Mouse (Mus musculus) kidney, postnatal 36 days (tissue): ENCODE results near the gene Nell2.
"Not testable (repeated sequence)": the region's sequence is repeated elsewhere in the genome, so short reads cannot be mapped to it uniquely, and the experiment has no call there.

Experiments used
- DNase-seq, 2 experiments: peaks; one replicate each; pipeline ENCODE4 v3.0.0; 2021 to 2022; ENCODE audit warnings: mixed read lengths in 2 of 2

The Nell2 gene

DNA sequence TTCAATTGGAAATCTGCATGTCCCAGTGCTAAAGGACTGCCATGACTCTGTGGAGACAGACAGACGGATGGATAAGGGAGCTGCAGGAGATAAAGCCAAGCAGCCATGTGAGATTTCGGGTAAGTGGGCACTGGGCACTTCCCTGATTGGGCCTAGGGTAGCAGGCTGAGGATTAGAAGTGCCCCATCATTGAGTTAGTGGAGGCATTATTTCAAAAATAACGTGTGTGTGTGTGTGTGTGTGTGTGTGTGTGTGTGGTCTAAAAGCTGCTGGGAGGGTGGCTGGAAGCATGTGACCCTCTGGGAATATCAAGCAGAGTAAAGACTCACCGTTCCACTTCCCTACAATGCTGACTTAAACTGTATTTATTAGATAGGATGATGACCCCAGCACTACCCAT, 195.1 kb downstream of the Nell2 start:
- no peak for DNase-seq

DNA sequence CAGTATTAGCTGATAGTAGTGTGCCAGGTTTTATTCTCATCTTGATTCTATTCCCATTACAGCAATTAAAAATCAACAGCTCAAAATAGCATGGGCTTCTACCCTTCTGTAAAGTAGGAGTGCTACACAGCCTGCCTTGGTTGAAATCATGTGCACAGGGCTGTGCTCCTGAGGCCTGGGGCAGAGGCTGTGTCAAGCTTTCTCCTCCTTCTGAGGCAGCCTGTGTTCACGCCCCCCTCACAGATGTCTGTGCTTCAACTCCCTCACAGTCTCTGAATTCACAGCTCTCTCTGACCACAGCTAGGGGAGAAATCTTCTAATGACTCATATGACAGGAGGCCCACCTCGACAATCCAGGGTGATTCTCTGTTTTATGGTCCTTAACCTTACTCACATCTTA, 197.4 kb downstream of the Nell2 start:
- no peak for DNase-seq

DNA sequence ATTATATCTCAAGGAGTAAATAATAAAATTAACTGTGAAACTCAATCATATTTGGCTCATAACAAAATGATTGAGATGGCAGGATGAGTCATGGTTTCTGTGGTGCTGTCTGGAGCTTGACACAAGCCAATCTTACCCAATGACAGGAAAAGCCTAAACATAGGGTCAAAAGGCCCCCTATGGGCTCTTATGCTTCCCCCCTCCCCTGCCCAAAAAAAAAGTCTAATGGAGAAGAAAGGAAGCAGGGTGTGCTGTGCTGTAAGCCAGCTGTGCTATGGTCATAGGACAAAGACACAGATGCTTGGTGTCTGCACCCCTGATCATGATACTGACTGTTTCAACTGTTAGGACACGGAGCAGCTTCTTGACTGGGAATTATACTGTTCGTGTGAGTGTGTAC, 205.6 kb downstream of the Nell2 start:
- no peak for DNase-seq

DNA sequence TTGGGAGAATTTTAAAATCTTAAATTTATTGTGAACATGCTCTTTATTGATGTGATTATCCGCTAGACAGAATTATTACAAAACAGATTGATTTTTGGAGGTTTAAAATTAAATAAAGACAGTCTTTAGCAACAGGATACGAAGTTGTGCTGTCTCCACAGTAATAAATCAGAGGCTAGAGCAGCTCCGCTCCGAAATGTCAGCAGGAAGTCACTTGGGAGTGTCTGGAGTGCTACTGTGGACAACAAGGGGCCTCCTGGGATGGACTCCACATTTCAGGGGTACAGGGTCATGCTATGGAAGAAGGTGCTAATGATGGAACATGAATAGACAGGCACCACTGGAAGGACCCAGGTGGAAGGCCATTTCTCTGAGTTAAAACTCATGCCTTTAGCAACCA, 211.7 kb downstream of the Nell2 start:
- no peak for DNase-seq

DNA sequence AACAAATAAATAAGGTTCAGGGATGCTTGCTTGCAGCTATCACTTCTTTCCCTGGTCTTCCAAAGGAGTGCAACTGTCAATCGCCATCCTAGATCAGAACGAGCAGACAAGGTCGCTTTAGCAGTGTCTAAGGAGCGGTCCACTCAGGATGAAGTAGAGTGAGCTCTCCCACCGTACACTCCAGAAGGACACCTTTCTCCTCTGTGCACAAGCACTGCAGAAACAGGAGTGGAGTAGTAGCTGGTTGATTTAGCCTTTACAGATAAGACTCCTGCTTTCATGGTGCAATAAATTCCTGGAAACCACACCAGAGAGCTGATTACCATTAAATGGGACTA, 213.6 kb downstream of the Nell2 start:
- DNase-seq: no peak

DNA sequence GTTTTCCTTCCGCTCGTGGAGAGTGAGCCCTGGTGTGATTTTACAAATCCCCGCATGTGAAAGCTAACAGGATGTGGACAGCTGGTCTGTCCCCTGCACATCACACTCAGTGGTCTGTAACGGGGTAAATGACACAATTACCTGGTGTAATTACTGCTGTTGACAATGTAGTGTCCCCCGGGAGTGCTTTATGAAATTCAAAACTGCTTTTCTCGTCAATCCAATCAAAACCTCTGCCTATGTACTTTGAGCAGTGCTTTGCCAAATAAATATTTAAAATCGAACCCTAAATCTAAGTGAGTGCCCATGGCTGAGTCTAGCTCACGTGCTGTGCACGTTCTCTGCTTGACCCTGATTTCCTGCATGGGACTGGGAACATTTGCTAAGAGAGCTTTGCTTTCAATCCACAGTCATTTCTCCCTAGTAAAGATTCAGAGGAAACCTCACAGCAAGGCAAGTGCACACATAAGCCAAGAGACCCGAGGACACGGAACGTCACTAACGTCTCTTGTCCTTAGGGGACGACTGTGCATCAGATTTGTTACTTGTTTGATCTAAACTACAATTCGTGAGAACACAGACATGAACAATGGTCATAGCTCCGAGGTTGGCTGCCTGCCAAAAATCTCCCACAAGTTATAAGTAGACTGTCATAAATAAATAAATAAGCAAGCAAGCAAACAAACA, 214.1 kb downstream of the Nell2 start:
- DNase-seq: peak in 1 of 2 experiments; percentile 19

DNA sequence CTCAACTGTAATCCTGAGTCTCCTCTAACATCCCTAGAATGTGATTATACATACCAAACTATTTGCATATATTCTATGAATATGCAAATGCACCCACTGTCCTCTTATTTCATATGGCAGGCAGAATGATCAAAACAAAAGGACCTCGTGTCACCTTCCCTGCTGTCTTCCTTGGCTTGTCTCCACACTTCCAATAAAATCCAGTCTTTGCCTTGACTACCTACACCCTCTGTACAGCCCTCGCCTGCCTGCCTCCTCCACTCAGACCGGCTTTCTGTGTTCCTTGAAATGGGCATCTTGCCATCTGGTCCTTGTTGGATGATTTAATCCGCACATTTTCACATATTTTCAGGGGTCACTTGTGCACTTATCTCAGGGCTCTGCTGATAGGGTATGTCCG, 215.1 kb downstream of the Nell2 start:
- no peak for DNase-seq

DNA sequence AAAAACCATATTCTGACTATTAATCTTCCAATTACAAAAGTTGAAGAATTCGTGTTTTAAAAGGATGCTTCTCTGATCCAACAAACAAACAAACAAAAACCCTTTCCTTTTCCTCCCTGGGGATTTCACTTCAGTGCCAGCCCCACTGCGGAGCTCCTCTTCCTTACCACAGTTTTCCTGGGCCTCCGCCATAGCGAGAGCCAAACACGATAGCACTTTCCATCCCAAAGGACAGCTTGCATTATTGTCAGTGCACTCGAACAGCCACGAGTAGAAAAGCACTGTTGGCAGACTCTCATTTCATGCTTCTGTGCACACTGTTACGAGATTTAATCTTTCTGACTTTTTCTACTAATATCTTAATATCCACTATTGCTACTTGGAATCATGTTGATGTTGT, 224.3 kb downstream of the Nell2 start:
- DNase-seq: no peak

DNA sequence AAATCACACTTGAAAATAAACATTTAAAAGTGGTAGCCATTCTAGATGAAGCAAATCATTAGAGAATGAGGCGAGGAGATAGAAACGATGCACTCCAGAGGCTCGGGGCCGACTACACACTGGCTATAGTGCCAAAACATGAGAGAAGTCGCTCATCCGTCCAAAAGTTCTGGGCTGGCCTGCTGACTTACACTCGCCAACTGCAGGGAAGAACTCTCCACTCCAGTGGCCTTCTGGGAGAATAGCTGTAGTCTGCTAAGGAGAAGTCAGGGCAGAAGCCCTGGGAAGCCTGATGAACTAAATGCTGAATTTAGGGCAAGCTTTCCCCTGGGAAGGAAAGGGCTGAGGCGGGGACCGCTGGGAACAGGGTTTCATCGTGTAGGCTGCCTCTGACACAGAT, 231.8 kb downstream of the Nell2 start:
- DNase-seq: no peak

DNA sequence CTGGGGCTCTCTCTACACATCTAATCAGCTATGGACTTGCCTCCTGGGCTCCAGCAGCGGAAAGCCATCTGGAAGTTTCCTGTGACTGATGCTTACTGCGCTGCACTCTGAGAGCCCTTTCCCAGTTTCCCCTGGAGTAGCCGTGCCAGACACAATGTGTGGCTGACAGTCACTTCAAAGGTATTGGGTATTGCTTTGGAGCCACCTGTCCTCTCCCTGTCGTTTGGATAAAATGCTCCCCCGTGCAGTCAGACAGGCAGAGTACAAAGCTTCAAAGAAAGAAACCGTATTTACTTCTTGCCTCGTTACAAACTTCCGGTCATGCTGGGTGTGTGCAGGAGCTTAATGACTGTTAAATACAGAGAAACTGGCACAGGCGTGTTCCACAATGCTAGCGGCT, 239.3 kb downstream of the Nell2 start:
- no peak for DNase-seq

DNA sequence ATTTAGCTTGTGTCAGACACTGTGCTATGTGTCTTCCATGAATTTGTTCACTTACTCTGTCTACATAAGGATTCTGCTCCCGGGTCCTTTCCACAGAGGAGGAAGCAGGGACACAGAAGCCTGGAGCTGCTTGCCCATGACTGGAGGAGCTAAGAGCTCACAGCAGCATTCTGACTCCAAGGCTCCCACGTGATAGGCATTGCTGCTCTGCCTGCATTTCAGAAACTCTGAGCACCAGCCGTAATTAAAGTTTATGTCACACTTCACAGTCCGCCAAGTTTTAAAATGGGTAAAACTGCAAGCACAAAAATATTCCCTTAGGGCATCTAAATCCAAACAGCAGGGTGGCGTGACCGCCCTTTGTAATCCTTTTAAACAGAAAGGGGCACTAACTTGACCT, 243.2 kb downstream of the Nell2 start:
- peak; percentile 5 to 10 for DNase-seq

DNA sequence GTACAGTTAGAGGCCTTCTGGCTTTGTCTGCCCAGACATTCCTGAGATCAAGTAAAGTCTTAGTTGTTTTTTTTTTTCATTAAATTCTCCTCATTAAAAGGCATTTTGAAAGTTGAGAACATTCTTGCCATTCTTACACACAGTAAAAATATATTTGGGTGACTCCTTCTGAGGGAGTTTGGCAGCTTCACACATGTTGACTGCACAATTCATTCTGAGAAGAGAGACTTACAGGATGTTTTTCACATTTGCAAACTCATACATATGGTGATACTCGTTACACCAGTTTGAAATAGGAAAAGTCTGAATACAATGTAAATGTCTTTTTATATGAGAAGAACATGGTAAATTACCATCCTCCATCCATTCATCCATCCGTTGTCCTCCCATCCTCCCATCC, 247.4 kb downstream of the Nell2 start:
- DNase-seq: no peak

DNA sequence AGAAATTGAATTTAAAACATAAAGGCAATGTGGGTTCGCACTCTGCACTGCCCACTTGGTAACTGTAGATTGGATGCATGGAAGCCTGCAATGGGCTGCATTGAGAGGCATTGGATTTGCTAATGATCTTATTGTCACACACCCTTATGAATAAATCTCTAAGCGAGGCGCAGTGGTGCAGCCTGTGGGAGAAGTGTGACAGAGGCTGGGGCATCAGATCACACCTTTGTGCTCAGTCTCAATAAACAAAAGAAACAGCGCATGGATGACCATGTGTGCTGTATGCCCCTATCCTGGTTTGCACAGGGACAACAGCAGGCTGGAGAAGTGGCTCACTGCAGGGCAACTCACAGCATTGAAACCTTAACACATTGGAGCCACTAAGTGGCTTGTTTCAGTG, 250.4 kb downstream of the Nell2 start:
- no peak for DNase-seq

DNA sequence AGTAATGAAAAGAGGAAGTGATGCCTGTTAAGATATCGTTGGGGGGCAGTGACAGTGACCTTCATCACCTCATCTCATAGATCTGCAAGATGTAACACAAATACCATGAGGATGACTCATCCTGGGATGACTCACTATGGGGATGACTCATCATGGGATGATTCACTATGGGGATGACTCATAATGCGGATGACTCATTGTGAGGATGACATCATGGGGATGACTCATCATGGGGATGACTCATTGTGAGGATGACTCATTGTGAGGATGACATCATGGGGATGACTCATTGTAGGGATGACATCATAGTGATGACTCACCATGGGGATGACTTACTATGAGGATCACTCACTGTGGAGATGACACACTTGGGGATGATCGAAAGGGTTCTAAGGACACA, 251.8 kb downstream of the Nell2 start:
- DNase-seq: no peak

DNA sequence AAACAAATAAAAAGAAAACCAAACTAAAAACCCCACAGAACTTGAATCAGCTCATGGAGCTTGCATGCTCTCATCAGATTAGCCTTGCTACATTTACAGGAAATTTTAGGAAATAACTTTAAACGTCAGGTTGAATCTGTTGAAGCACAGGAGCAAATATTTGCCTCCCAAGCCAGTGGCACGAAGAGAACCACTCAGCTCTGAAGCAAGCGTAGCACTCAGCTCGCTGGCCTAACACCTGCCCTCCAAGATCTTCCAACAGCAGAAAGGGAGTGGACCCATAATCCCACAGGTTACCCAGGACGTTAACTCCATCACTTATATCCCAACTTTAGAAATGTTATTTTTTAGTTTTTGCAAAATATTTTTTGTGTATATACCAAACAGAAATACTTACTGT, 252.8 kb downstream of the Nell2 start:
- DNase-seq: no peak

DNA sequence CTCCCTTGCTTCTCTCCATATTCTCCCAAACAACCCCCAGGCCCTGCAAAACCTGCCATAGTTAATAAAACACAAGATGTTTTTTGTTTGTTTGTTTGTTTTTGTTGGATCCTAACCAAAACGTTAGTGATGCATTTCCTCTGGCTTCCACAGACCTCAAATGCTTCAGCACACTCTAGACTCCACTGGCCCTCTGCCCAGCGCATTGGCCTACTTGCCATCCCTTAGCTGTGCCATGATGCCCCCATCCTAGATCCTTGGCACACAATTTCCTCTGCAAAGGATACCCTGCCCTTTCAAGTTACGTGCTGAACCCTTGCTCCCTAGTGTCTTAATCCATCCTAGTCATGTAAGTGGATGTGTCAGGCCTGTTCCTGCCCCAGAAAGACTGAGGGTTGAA, 255.1 kb downstream of the Nell2 start:
- no peak for DNase-seq

DNA sequence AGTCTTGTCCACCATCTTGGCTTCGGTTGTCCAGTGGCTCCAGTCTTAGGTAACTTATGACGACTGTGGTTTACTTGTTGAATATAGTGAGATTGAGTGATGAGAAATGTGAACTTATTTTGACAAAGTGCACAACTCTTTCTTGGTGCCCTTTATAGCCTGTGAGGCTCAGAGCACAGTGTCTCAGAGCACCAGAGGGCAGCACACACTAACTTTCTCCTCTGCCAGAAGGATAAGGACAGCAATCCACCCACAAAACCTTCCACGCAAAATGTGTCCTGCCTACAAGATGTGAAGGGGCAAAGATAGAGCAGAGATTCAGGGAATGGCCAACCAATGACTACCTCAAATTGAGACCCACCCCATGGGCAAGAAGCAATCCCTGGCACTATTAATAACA, 256.2 kb downstream of the Nell2 start:
- DNase-seq: peak in 1 of 2 experiments; percentile 31

DNA sequence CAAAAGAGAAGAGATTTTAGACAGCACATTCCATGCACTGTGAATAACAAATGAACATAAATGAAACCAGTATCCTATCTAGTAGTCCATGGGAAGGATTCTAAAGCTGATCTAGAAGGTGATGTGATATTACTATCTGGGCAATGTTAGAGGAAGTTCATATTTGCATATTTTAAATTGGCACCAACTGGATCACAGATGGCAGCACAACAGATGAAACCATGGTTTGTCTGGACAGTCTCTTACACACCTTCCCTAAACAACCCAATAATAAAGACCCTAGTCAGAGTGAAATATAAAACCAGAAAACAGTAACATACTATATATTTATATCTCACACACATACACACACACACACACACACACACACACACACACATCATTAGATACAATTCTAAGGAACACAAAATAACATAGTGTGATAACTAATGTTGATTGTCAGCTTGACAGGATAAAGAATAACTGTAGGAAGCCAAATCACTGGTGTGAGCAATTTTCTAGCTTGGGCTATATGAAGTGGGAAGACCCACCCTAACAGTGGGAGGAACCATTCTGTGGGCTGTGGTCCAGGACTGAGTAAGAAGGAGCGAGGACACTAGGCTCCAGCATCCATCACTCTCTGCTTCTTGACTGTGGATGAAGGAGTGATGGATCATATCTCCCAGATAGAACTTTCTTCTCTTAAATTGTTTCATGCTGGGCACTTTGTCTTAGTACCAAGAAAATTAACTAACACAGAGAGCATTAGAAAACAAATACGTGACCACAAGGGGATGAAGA, 268.5 kb downstream of the Nell2 start:
- DNase-seq: no peak

DNA sequence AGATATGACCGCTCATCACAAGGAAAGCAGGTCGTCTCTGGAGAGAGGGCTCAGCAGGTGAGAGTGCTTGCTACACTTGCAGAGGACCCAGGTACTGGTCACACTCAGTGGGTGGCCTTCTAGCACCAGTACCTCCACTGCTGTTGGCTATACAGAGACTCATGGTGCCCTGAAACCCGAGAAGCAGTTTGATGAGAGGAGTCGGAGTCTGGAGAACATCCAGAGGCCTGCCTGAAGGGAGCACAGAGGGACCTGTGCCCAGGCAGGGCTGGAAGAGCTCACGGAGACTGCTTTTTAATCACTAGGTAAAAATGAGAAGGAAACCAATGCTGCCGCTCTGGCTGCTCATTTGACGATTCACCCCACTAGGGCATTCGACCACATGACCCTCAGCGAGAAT, 271.2 kb downstream of the Nell2 start:
- no peak for DNase-seq

DNA sequence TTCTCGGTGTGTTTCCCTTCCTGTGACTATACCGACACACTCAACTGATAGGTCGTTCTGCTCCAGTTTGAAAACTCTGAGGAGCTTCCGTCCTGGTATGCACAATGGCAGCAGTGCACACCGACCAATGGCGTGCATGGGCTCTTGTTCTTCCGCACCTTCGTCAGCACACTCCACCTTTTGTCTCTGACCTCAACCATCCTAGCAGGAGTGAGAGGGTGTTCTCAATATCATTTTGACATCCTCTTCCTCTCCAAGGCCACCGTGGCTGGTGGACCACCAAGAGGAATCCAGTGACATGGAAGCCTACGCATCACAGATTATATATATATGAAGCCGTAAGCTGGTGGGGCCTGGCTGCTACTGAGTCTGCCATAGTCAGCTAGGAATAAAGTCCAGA, 282.8 kb downstream of the Nell2 start:
- no peak for DNase-seq

DNA sequence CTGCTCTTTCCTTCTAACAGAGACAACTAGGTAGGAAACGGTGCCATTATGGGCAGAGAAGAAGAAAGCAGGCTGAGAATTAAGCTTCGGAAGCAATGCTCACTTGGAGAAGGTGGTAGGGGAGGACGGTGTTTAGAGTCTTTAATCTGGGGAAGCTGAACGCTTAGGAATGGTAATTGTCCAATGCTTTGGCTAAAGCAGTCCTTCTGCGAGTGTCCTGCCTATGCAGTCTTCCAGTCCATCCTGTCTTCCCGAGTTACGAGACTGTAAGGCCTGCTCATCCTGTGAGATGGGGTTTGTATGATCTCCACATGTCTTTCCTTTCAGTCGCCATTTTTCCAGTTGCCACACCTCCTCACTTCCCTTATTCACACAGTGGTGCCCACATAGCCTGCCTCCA, 284.5 kb downstream of the Nell2 start:
- DNase-seq: no peak

DNA sequence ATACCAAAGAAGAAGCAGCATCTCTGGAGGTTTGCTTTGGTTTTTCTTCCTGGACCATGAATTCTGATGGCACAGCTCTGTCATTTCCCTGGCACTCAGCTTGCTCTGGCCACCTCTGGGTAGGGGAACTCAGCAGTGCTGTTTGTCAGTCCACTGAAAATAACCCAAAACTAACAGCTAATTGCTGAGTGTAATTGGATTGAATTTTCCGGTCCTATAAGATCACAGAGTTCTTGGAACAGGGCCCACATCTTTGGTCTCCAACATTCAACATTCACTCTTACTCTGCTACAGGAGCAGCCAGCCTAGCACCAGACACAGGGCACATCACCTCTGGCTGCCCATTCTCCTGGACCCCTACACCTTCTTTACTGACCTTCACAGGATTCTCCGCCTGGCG, 287.2 kb downstream of the Nell2 start:
- DNase-seq: no peak

DNA sequence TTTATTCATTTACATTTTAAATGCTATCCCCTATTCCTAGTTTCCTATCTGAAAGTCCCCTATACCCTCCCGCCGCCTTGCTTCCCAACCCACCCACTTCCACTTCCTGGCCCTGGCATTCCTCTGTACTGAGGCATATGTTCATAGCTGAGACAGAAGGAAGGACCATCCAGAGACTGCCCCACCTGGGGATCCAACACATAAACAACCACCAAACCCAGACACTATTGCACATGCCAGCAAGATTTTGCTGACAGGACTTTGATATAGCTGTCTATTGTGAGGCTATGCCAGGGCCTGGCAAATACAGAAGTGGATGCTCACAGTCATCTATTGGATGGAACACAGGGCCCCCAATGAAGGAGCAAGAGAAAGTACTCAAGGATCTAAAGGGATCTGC, 291.3 kb downstream of the Nell2 start:
- DNase-seq: not testable (repeated sequence)

DNA sequence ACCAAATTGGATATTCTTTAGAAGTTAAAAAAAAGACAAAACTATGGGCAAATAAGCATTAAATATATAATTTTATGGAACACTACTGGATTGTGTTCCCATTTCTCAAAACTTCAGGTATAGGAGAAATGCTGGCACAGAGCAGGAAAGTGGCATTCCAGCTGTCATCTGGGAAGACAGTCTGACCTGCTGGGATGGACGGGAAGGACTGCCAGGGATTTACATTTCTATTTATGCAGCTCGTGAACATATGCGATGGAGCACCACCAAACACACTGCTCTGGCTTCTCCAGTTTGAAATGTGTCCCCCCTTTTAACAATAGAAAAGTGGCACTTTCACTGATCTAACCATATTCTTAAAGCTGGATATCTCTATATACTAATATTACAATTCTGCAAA, 291.9 kb downstream of the Nell2 start:
- DNase-seq: no peak

DNA sequence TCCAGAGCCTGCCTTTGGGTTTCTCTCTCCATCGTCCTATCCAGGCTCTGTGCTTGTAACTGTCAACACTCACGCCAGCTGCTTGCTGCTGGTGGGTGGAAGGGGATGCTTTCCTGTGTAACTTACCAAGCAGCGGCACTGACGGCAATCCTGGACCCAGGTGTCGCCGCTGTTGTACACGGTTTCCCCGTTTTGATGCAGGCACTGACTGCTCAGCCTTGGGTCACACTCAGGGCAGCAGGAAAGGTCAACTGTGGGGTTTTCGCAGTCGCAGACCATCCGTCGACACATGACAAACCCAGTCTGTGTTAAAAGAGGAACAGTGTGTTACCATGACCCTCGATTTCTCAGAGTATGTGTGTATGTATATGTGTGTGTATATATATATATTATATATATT, 297.2 kb downstream of the Nell2 start:
- no peak for DNase-seq
